Mouse (Mus musculus) right cerebral cortex, adult 18-20 months (tissue): ENCODE data around the gene Barhl1.
A peak's percentile ranks its signal among the peaks of the same experiment; 100 is the strongest.

Source experiments
- DNase-seq: peaks from one replicate; pipeline ENCODE4 v3.0.0; 2022; ENCODE audit warnings: mixed read lengths

The Barhl1 gene

DNA sequence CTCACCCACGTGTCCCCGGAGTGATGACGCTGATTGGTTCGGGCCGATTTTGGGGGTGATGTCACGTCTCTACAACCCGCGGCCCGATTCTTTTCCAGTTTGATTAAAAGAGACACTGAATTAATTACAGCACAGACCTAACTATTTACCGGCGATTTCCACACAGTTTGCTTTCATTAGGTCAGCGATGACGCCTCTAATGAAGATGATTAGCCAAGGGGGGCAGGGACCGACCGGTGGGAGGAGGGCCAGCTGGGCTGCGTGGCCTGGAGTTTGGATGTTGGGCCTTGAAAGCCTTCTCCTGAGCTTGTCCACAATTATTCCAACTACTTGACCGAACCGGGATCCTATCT, at the start of gene Barhl1:
Gene Barhl1, minus strand, starts transcription at position 156 of the 353 bp plus-strand sequence.
- DNase-seq: no peak

DNA sequence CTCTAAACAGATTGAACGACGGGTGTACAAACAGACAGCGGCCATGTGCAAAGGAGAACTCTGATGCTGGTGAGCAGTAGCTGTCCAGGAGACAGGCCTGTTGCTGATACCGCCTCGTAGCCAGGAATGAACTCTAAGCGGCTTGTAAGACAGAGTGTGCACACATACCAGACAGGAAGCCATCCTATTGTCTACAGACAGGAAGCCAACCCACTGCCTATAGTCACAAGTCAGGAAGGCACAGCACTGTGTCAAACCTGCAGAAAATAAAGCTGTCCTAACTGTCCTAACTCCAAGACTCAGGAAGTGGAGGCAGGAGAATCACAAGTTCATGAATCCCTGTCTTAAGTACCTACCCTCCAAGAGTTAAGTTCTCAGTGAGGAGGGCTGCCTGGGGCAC, 47.1 kb upstream of the Barhl1 start:
- no peak for DNase-seq

DNA sequence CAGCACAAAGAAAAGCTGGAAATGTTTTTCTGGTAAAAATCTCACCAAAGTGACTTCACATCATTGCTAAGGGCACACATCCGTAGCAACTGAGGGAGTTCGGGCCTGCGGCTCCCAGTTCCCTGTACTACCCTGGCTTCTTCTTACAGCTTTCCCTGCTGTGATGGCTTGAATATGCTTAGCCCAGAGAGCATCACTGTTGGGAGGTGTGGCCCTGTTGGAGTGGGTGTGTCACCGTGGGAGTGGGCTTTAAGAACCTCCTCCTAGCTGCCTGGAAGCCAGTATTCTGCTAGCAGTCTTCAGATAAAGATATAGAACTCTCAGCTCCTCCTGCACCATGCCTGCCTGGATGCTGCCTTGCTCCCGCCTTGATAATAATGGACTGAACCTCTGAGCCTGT, 45.2 kb upstream of the Barhl1 start:
- DNase-seq: no peak

DNA sequence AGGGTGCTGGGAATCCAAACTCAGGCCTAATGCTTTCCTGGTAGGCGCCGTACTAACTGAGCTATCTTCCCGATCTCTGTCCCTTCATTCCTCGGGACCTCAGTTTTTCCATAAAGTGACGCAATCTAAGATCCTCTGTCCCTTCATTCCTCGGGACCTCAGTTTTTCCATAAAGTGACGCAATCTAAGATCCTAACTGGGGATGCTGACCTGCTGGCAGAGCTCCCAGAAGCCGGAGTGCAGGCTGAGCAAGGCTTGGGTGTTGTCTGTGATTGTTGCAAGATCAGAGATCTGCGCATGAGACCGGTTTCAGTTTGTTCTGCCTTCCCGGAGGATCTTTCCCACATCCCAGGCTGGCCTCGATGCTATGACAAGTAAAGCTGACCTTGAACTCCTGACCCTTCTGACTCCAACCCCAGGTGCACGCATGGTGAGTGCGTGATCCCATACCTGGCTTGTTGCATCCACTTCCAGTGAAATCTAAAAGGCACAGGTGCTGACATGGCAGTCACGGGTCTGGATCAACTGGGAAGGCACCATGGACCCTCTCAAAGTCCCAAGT, 44.6 kb upstream of the Barhl1 start:
- DNase-seq: no peak

DNA sequence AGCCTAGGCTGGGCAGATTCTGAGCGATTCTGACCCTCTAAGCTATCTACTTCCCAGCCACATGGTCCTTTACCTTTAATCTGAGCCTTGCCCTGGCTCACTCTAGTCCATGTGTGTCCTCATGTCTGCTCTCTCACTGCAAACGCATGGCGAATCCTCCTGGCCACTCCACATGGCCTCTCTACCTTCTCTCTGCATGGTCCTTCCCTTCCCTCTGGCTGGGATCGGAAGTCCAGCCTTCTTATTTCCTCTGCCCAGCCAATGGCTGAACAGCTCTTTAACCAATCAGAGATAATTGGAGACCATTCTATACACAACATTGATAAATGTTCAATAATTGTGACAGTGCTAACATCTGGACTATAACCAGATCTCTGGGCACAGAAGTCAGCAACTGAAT, 40.4 kb upstream of the Barhl1 start:
- DNase-seq: no peak

GRCm38 (mm10) chr2:28954595-28954994, 38.1 kb upstream of the Barhl1 start:
- no peak for DNase-seq

DNA sequence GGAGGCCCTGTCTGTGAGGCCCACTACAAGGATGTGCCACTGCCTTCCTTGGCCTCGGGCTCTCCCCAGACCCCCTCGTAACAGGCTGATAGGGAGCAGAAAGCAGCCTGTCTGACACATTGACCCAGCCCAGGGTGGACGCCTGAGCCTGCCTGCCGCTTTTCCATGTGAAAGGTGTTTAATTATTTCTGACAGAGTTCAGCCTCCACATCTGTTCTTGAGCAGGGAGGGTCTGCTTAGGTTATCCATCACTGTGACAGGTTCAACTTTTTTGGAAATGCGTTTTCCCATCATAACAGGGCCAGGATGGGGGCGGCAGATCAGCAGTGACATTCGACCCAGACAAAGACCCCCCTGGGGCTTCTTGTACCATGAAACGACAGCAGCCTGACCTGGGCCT, 36.5 kb upstream of the Barhl1 start:
- no peak for DNase-seq

DNA sequence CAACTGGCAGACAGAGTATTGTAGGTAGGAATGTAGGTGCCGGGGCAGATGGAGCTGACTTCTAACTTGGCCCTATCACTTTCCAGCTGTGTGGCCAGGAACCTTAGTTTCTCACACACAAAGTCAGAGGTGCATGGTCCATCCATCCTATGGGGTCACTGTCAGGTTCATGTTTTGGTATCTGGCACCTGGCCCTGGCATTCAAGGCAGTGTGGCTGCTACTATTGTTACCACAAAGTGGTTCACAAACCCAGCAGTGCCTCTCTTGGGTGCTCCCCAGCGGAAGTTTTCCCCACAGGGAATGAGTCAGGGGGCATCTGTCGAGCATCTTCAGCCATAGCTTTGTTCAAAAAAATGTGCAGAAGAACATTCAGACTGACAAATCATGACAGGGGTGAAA, 29.8 kb upstream of the Barhl1 start:
- no peak for DNase-seq

DNA sequence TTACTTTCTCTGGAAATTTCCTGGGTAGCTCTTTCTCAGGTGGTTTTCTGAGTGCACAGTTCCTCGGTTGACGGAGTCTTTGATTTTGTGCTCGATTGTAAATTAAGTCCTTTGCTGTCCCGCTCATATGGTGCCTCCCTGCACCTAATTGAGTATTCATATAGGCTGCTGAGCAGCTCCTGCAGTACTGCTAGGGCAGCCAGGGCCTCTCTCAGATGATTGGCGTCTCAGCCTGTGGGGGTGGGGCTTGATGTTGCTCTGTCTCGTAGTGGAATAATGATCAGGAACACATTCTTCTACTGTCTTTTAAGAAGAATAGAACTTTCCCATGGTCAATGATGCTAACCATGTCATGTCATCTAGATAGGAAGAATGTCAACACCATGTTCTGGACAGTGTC, 28.9 kb upstream of the Barhl1 start:
- no peak for DNase-seq

DNA sequence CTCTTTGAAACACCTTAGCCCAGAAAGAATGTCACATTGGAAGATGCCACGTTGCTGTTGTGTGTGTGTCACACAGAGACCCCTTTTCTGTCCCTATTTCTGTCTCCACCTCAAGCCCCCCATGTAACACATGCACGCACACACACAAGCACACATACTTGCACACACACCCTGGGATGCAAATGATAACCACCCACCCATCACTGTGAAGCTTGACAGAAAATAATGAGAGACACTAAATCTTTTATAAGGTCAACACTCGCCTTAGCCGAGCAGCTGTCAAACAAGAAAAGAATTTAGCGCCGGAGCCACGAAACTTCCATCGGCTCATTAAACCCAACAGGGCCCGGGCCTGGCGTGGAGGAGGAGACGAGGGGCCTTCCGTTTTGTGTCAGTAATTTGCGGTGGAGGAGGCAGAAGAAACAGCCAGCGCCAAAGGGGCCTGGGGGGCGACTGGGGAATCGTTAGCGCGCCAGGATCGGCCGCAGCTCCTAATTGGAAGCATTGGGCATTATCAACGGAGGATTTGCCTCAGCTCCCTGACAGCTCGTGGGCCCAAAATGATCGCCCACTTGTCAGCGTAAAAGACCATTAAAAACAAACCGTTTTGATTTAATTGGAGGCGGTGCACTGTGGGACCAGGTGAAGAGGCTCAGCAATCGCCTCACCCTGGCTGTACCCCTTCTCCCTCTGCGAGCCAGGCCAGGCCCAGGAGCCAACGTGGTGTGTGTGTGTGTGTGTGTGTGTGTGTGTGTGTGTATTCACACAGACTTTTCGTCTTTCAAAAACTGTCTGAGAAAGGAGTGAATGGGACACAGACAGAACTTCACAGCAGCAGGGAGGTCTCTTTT, 27.4 kb upstream of the Barhl1 start:
- no peak for DNase-seq

DNA sequence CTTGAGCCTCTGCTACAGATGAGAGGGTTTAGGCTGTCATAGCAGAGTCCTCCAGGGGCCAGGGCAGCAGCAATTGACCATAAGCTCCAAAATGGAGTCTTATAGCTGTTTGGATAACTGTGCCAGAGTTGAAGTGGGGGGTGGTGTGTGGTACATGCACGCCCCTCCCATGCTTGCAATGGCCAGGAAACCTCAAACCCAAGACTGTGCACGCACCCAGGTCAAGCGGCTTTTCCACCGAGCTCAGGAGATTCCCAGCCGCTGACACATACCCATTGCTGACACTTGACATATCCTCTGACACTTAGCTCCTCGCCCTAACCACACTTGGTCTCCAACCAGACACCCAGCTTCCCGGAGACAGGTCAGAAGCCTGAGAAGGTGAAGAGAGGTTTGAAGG, 22.5 kb upstream of the Barhl1 start:
- no peak for DNase-seq

- no peak for DNase-seq
These were observed 14.1 kb upstream of the Barhl1 start for GRCm38 (mm10) chr2:28930571-28930970.

DNA sequence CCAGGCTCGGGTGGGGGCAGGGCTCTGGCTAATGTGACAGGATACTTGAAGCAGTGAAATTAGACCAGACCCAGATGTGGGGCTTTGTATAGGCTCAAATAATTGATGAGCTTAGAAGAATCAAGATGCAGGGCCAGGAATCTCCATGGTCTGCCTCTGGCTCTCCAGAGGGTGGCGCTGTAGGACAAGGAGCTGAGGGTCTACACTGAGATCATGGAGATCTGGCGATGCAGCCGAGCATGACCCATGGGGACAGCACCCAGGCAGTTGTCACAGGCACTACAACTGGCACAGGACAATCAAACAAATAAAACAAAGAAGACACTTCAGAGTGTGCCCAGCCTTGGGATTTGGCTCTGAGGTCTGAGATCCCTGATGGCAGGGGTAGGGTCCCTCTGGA, 7.4 kb upstream of the Barhl1 start:
- DNase-seq: peak; percentile 49

DNA sequence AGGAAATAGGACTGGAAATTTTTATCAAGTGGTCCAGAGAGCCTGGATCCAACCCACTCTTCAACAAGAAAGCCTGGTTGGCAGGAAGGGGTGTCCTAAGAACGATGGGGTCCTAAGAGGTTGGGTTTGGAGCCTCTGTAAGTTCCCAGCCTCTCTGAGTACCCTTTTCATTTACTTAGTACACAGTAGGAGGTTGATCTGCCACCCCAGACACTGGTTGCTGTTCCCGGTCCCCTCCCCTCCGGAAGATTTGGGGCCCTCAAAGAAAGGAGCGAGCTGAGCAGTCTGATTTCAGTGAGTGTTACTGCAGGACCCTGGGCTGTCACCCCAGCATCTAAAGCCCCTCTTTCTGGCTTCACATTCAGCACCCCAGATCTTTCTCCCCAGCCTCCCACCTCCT, 2.5 kb upstream of the Barhl1 start:
- DNase-seq: no peak

DNA sequence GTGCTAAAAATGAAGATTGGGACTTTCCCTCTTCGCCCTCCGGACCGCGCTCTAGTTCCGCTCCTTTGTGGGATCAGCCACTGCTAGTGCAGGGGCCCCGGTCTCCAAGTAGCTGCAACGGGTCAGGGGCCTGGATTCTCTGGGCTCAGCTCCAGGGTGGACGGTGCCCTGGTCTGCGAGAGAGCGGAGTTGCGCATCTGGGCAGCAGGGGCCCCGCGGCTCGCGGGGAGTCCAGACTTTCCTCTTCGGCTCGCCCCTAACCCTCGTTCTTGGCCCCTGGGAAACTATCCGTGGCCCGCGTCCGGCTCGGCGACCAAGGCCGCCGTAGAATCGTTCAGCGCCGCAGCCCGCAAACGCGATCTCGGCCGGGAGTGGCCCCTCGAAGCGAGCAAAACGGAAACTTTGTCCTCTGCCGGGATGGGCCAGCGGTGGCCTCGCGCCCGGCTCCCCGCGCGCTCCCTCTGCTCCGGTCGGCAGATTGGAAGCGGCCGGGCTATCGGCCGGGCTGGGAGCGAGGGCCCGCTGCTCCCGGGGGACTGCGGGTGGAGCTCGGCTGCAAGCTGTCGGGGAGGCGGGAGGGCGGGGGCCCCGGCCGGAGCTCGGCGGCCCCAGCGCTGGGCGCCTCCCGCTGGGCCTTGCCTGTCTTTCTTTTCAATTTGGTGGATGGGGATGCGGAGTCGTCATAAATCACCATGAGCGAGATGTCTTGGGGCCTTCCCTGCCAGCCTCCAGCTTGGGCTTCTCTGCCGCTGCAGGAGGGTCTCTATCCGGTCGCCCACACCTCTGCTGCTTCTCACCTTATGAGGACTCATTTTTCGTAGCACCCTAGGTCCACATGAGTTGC, 1.3 kb upstream of the Barhl1 start:
- no peak for DNase-seq

DNA sequence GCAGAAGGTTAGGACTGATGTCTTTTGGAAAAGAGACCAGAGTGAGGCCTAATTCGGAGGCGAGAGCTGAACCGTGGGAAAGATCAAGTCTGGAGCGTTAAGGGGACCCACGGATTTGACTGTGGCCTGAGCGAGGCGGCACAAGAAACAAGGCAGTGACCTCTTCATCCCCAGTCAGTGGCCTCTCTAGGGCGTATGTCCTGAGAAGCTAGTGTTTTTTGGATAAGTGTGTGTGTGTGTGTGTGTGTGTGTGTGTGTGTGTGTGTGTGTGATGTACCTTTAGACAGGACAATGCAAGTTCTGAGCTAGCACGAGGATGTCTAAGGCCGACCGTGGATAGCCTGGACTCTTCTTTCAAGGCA, 669 bp upstream of the Barhl1 start:
- DNase-seq: no peak

GRCm38 (mm10) chr2:28915768-28916512, 528 bp downstream of the Barhl1 start:
- no peak for DNase-seq

GRCm38 (mm10) chr2:28915104-28915738, 1.2 kb downstream of the Barhl1 start:
- DNase-seq: no peak

GRCm38 (mm10) chr2:28914121-28914520, 2.3 kb downstream of the Barhl1 start:
- DNase-seq: no peak

DNA sequence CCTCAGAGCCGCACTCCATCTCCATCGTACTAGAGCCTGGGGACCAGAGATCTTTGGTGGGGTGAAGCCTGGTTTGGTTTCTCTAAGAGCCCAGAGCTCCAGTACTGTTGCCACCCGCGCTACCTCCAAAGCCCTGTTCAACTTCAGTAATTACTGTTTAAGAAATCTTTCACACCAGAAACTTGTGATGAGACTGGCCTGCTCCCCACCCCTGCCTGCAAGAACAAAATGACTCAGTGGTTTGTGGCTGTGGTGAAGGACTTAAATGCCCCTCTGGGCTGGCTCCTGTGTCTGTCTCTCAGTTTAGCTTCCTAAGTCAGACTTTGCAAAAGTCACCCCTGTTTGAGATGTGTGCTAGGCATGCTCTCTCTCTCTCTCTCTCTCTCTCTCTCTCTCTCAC, 3.5 kb downstream of the Barhl1 start:
- DNase-seq: no peak

GRCm38 (mm10) chr2:28912039-28912700, 4.3 kb downstream of the Barhl1 start:
- DNase-seq: no peak
